Mouse (Mus musculus): ENCODE data around the gene Slc6a14. TPM values are rescaled to one million over a fixed set of nuclear protein-coding genes. Genes with fewer than 3 reads are reported as not detected.

Slc6a14 gene
- 0.66 and 0.90 TPM in 2 replicates for polyA plus RNA-seq (2015; fragmentation: Nextera tagmentation; extraction: Ambion mirVana)

DNA sequence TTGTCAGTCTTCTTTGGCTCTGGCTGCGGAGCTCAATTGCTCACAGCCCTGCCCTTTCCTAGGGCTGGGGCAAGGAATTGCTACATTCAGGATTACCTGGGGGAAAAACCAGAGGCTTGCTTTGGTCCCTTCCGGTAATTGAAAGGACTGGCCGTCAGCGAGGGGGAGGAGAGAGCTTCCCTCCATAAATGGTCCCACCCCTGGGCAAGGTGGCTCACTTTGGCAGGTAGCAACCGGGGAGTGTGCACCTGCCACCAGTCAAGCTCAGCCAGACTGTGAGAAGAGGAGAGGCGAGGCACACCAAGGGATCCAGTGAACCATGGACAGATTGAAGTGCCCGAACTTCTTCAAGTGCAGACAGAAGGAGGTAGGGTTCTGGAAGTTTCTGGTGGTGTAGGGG is at the start of gene Slc6a14:
Gene Slc6a14 (plus strand): TSS at position 68 of the 400 bp plus-strand sequence.
- WGBS: 55% methylated on average over 7 of the region's 7 CpGs
- H3K4me3 ChIP-seq: no peak within 1 kb of the TSS
- no peak for ATAC-seq (ENCODE audit: low FRiP score, low read depth)
- no peaks in the 10 kb centered on the region for H3K27me3 ChIP-seq
- H3K4me1 ChIP-seq: no peaks in the 10 kb centered on the region
- no peak within 1 kb of the TSS for H3K27ac ChIP-seq
- H3K9me3 ChIP-seq: no peaks in the 10 kb centered on the region
- no peak within 1 kb of the TSS for H3K9ac ChIP-seq
- no peak within 1 kb of the TSS for H3K4me2 ChIP-seq (replicated peaks)
- no peaks in the 10 kb centered on the region for H3K36me3 ChIP-seq

- 24% methylated on average over 7 of the region's 7 CpGs for WGBS
- H3K4me3 ChIP-seq: no peak overlapping the region
- H3K4me1 ChIP-seq: no peaks in the 10 kb centered on the region
- H3K9me3 ChIP-seq: no peaks in the 10 kb centered on the region; the same call in 1 of the 2 replicates
- no peak overlapping the region for H3K27ac ChIP-seq
- no peak overlapping the region for H3K9ac ChIP-seq
- H3K27me3 ChIP-seq: no peaks in the 10 kb centered on the region
- no peak for ATAC-seq (ENCODE audit: low FRiP score, low read depth)
- no peaks in the 10 kb centered on the region for H3K36me3 ChIP-seq
- no peak overlapping the region for H3K4me2 ChIP-seq (replicated peaks)
These were observed 43.8 kb upstream of the Slc6a14 start for GRCm38 (mm10) chrX:21670896-21671295.

- Histone ChIP-seq H3K27ac (no peak overlapping the region), H3K36me3 (no peaks in the 10 kb centered on the region), H3K27me3 (no peaks in the 10 kb centered on the region), H3K9me3 (no peaks in the 10 kb centered on the region), H3K4me1 (no peaks in the 10 kb centered on the region), H3K9ac (no peak overlapping the region), H3K4me2 (replicated peaks) (no peak overlapping the region), H3K4me3 (no peak overlapping the region)
- 74% methylated on average over 6 of the region's 6 CpGs for WGBS
- ATAC-seq (ENCODE audit: low FRiP score, low read depth): no peak
These were observed 19.5 kb upstream of the Slc6a14 start for GRCm38 (mm10) chrX:21695220-21695619.

DNA sequence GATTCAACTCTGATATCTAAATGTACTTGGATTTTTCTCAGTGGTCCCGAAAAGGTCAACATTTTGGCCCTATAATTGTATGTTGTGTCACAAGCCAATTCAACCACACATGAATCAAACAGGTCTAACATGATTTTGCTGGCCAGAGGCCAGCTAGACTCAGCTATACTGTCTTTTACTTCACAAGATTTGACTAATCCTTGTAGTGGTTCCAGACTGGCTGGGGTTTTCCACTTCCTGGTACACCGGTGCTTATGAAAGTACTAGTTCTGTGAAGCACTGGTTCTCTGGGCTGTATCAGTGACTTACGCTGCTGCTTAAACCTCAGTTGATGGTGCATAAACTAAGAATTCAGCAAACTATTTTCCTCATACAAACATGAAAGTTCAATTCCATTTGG is 19.0 kb upstream of the Slc6a14 start:
- no peak overlapping the region for H3K4me2 ChIP-seq (replicated peaks)
- H3K27ac ChIP-seq: no peak overlapping the region
- no peak overlapping the region for H3K4me3 ChIP-seq
- H3K27me3 ChIP-seq: no peaks in the 10 kb centered on the region
- ATAC-seq (ENCODE audit: low FRiP score, low read depth): no peak
- no peaks in the 10 kb centered on the region for H3K9me3 ChIP-seq
- WGBS: 87% methylated on average over 3 of the region's 3 CpGs
- H3K4me1 ChIP-seq: no peaks in the 10 kb centered on the region
- H3K36me3 ChIP-seq: no peaks in the 10 kb centered on the region
- H3K9ac ChIP-seq: no peak overlapping the region

DNA sequence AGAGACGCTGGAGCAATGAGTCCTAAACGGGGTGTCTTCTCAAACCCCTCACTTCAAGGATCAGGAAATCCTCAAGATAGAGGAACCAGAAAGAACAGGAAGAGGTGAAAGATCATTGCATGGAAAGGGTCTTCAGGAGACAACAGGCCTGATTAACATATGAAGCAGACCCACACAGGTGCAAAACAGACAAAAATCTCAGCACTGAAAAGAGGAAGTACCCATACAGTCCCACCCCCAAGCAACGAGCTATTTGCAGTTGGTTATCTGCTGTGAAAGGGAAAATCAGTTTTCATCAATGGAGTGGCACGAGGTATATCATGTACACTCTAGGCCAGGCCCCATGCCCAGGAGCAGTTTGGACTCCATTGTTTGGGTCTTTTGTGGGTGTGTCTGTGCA is 13.1 kb upstream of the Slc6a14 start:
- Histone ChIP-seq H3K9ac (no peak overlapping the region), H3K27ac (no peak overlapping the region), H3K4me1 (no peaks in the 10 kb centered on the region), H3K27me3 (no peaks in the 10 kb centered on the region), H3K36me3 (no peaks in the 10 kb centered on the region), H3K9me3 (no peaks in the 10 kb centered on the region), H3K4me3 (no peak overlapping the region), H3K4me2 (replicated peaks) (no peak overlapping the region)
- 87% methylated on average over 4 of the region's 4 CpGs for WGBS
- no peak for ATAC-seq (ENCODE audit: low FRiP score, low read depth)

DNA sequence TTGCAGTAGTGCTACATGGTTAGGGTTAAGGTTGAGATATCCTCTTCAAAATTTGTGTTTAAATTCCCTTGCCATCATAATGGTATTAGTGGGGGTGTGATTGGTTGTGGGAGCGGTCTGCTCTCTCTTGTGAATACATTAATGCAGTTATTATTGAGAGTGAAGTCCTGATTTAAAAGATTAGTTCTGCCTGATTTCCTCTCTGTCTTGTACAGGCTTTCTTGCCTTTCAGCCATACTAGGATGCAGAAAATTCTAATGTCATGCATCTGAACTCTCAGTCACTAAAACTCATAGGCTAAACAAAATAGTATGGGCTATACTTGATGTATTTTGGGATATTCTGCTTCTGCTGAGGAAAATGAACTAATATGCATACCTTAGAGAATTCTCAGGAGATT is 10.2 kb upstream of the Slc6a14 start:
- WGBS: 87% methylated on average over 1 of the region's 1 CpGs
- ATAC-seq (ENCODE audit: low FRiP score, low read depth): no peak

DNA sequence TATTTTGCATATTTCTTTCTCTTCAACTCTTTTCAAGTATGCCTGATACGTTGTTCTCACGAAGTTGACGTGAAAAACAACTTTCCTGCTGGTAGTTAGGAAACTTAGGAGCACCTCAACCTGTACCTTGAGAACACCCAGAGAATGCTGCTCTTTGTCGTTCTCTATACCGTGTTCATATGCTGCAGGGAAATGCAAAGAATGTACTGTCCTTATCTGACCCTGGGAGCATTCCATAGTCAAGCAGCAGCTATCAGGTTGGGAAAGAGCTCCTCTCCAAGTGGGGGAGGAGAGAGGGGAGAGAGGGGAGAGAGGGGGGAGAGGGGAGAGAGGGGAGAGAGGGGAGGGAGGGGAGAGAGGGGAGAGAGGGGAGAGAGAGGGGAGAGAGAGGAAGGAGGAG is 597 bp downstream of the Slc6a14 start:
- ATAC-seq (ENCODE audit: low FRiP score, low read depth): no peak
- H3K4me2 ChIP-seq (replicated peaks): no peak overlapping the region
- no peaks in the 10 kb centered on the region for H3K9me3 ChIP-seq
- H3K27ac ChIP-seq: no peak overlapping the region
- H3K4me3 ChIP-seq: no peak overlapping the region
- WGBS: 55% methylated on average over 5 of the region's 5 CpGs
- H3K36me3 ChIP-seq: no peaks in the 10 kb centered on the region
- no peaks in the 10 kb centered on the region for H3K4me1 ChIP-seq
- no peak overlapping the region for H3K9ac ChIP-seq
- no peaks in the 10 kb centered on the region for H3K27me3 ChIP-seq

More for the DNA sequence above, 10.2 kb upstream of the Slc6a14 start:
- Histone ChIP-seq H3K27ac (no peak overlapping the region), H3K27me3 (no peaks in the 10 kb centered on the region), H3K9ac (no peak overlapping the region), H3K4me3 (no peak overlapping the region), H3K36me3 (no peaks in the 10 kb centered on the region), H3K4me2 (replicated peaks) (no peak overlapping the region), H3K4me1 (no peaks in the 10 kb centered on the region), H3K9me3 (no peaks in the 10 kb centered on the region)

- no peak overlapping the region for H3K9ac ChIP-seq
- no peak overlapping the region for H3K4me2 ChIP-seq (replicated peaks)
- H3K4me3 ChIP-seq: no peak overlapping the region
These were observed 2.2 kb downstream of the Slc6a14 start for GRCm38 (mm10) chrX:21716885-21717284.

GRCm38 (mm10) chrX:21744997-21745396 is 30.3 kb downstream of the Slc6a14 start, which contains the start of gene Gm28269:
Gm28269 (minus strand) TSS chrX:21745097.
- no peaks in the 10 kb centered on the region for H3K36me3 ChIP-seq

More at GRCm38 (mm10) chrX:21716885-21717284, 2.2 kb downstream of the Slc6a14 start:
- H3K27ac ChIP-seq: no peak overlapping the region
- 93% methylated on average over 2 of the region's 2 CpGs for WGBS
- no peaks in the 10 kb centered on the region for H3K36me3 ChIP-seq
- no peak for ATAC-seq (ENCODE audit: low FRiP score, low read depth)
- no peaks in the 10 kb centered on the region for H3K27me3 ChIP-seq
- no peaks in the 10 kb centered on the region for H3K4me1 ChIP-seq
- H3K9me3 ChIP-seq: no peaks in the 10 kb centered on the region

More at GRCm38 (mm10) chrX:21744997-21745396, 30.3 kb downstream of the Slc6a14 start, which contains the start of gene Gm28269:
- no peaks in the 10 kb centered on the region for H3K4me1 ChIP-seq
- H3K4me3 ChIP-seq: no peak within 1 kb of the TSS
- no peaks in the 10 kb centered on the region for H3K27me3 ChIP-seq
- no peak for ATAC-seq (ENCODE audit: low FRiP score, low read depth)
- no peaks in the 10 kb centered on the region for H3K9me3 ChIP-seq
- no peak within 1 kb of the TSS for H3K9ac ChIP-seq
- H3K27ac ChIP-seq: no peak within 1 kb of the TSS
- no peak within 1 kb of the TSS for H3K4me2 ChIP-seq (replicated peaks)

Other genes starting within 250 kb of the Slc6a14 start
- 140 and 146 TPM in 2 replicates for gene Agtr2, start 230.4 kb upstream of the Slc6a14 start, polyA plus RNA-seq (2015; fragmentation: Nextera tagmentation; extraction: Ambion mirVana)
- gene Gm28269, start 30.2 kb downstream of the Slc6a14 start, polyA plus RNA-seq (2015; fragmentation: Nextera tagmentation; extraction: Ambion mirVana): not detected in 2 replicates

Measured in limb, embryonic 13.5 days (tissue).